Mouse (Mus musculus) left cerebral cortex, adult 11 months (tissue): ENCODE results near the gene F11r.
"Not testable (repeated sequence)": the region's sequence is repeated elsewhere in the genome, so short reads cannot be mapped to it uniquely, and the experiment has no call there.

Experiments
- DNase-seq: peaks from one replicate; pipeline ENCODE4 v3.0.0; 2022; ENCODE audit warnings: low spot score

Gene F11r

DNA sequence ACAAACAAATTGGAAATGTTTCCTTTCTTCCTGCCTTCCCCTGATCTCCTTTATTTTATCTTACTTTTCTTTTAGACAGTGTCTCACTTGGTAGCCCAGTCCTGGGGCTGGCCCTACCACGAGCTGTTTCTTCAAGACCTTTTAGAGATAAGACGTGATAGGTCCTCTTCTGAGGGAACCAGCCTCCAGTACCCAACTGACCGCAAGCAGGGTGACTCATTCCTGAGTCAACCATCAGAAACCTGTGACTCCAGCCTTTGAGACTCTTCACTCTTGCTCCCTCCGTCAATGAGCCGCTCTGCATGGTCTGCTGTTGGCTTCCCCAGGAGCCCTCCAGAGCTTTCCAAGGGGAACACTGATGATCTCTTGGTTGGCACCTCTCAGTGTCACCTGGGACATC, 33.6 kb downstream of the F11r start:
- no peak for DNase-seq

DNA sequence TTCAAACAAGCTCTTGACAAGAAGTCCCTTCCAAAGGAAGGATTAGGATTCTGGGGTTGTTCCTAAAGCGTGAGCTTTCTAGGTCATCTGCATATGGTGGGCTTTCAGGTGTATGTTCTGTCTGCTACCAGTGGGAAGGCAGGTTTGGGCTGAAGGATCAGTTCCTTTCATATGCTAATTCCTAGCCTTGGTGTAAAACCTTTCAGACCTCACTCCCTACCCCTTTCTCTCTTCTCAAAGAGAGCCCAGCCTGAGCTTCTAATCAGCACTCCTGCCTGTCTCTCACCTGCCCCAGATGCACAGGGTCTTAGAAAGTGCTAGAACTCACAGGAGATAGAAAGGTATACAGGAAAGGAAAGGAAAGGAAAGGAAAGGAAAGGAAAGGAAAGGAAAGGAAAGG, 34.1 kb downstream of the F11r start:
- no peak for DNase-seq

DNA sequence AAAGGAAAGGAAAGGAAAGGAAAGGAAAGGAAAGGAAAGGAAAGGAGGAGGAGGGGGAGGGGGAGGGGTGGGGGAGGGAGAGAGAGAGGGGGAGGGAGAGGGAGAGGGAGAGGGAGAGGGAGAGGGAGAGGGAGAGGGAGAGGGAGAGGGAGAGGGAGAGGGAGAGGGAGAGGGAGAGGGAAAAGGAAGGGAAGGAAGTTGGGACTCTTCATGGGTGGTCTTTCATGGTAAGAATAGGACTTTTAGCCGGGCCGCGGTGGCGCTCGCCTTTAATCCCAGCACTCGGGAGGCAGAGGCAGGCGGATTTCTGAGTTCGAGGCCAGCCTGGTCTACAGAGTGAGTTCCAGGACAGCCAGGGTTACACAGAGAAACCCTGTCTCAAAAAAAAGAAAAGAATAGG, 34.6 kb downstream of the F11r start:
- not testable (repeated sequence) for DNase-seq

DNA sequence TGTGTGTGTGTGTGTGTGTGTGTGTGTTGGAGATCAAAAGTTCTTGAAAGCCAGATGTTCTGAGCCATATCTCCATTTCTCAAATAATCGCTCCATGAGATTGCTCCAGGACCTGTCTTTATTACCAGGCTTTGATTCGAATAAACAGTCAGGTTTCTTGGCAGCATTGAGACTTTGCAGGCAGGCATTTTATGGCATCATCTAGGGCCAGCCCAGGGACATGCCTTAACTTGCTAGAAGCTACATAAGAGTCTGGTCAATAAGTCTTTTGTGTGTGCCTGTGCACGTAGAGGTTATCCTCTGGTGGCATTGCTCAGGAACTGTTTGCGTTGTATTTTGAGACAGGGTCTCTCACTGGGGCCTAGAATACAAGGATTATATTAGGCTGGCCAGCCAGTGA, 36.2 kb downstream of the F11r start:
- DNase-seq: no peak

GRCm38 (mm10) chr1:171473920-171474640, 36.7 kb downstream of the F11r start:
- DNase-seq: no peak

- DNase-seq: no peak
These were observed 39.8 kb downstream of the F11r start for GRCm38 (mm10) chr1:171477123-171477522.

DNA sequence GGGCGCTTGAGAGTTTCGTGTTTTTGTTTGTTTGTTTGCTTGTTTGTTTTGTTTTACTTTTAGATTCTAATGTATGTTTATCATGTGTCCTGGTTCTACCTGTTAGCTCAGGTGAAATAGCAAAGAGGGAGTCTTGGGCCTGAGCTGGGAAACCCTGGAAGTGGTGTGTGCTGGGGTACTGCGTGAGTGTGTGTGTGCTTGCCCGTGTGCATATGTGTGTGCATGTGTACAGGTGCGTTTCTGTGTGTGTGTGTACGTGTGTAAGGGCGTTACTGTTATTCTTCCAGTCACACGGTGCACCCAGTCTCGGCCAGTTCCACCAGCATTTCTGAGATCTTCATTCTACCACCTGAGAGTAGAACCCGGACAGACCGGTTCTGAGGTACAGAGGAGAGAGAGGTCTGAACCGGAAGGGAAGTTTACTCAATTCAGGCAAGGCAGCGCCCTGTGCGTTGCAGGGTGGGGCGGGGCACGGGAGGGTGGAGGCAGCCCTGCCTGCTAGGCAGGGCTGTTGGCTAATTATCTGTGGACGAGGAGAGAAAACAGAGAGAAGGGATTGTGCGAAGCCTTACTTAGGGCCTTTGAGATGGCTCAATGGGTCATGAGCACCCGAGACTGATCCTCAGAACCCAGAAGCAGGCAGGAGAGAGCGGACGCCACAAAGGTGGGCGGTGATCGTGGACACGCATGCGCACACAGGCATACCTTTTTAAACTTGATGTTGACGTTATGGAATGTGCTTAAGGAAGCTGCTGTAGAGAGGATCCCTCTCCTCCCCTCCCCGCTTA, 40.6 kb downstream of the F11r start:
- no peak for DNase-seq

- peak; percentile 39 for DNase-seq
These were observed 41.6 kb downstream of the F11r start for GRCm38 (mm10) chr1:171478968-171479367.

GRCm38 (mm10) chr1:171494241-171494640, 56.9 kb downstream of the F11r start:
- DNase-seq: no peak

GRCm38 (mm10) chr1:171495371-171495770, 58.0 kb downstream of the F11r start:
- DNase-seq: no peak

- no peak for DNase-seq
These were observed 62.5 kb downstream of the F11r start for GRCm38 (mm10) chr1:171499856-171500255.

DNA sequence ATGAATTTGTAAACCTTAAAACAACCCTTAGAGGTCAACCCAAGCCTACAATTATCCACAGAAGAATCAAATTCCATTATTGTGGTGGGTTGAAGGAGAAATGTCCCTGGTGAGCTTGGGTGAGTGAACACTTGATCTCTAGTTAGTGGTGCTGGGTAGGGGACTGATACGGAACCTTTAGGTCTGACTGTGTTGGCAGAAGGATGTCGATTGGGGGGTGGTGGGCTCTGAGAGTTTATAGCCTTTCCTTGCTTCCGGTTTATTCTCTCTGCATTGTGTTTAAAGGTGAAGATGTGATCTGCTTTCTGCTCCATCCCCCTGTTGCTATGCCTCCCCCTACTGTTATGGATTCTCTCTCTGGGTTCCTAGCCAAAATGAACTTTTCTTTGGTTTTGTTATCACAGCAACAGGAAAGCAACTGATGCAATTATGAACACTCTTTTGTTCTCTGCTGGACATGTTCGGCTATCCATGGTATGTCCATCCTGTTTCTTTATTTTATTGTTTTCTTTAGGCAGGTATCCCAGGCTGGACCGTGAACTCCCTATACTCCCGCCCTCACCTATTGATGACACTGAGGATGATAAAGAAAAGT, 63.8 kb downstream of the F11r start:
- DNase-seq: no peak

DNA sequence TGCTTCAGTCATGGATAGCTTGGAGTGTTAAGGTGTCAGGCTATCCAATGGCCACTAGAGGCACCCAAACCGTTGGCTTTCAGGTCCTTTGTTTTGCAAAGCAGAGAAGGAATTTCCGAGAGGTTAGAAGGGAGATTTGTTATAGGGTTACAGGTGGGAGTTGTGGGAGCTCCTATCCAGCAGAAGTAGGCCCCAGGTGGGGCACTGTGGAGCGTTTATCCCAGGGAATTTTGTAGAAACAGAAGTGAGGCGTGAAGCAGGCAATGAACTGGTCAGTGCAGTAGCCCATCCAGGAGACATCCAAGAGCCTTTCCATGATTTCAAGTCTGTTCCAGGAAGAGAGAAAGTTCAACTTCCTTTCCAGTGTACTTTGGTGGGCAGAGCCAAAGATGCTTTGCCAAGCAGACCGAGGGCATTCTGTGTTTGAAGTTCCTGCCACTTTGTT, 64.3 kb downstream of the F11r start:
- DNase-seq: no peak

- no peak for DNase-seq
These were observed 65.3 kb downstream of the F11r start for GRCm38 (mm10) chr1:171502388-171503249.

DNA sequence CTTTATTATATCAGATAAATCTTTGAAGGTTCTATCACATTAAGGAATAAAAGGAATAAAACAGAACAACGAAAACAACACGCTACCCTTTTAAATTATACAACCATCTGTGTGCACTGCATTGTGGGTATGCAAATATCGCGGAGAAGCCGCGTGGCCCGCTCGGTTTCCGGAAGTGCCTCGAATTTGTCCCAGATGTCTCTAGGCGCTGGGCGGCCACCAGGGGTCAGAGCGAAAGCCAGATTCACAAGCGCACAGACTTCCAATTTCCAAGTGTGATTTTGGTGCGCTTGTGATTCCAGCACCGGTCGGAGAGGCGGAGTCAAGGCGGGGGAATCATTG, 65.9 kb downstream of the F11r start, which contains the start of gene Alyref2:
Gene Alyref2, plus strand, starts transcription at position 229 of the 342 bp plus-strand sequence.
- DNase-seq: peak; percentile 94

DNA sequence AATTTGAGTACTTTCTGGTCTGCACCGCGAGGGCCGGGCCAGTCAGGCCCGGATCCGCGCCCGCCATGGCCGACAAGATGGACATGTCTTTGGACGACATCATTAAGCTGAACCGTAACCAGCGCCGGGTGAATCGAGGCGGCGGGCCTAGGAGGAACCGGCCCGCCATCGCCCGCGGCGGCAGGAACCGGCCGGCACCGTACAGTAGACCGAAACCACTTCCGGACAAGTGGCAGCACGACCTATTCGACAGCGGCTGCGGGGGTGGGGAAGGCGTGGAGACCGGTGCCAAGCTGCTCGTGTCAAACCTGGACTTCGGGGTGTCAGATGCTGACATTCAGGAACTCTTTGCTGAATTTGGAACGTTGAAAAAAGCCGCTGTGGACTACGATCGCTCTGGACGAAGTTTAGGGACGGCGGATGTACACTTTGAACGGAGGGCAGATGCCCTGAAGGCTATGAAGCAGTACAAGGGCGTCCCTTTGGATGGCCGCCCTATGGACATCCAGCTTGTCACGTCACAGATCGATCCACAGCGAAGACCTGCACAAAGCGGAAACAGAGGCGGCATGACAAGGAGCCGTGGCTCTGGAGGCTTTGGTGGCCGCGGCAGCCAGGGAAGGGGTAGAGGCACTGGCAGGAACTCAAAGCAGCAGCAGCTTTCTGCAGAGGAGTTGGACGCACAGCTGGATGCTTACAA, 66.4 kb downstream of the F11r start:
- peak; percentile 43 for DNase-seq

DNA sequence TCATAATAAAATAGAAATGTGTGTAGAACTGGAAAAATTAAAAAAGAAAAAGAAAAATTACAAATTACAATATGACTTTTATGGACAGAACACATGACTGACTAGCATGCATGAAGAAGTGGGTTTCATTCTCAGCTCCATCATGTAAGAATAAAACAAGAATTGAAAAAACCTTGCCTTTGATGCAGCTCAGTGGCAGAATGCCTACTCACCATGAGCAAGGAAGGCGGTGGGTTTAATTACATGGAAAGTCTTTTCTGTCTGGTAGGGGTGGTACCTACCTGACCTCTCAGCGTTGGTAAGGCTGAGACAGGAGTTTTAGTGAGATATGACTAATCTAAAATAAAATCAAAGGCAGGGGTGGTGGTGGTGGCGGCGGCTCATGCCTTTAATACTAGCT, 67.3 kb downstream of the F11r start:
- DNase-seq: no peak

DNA sequence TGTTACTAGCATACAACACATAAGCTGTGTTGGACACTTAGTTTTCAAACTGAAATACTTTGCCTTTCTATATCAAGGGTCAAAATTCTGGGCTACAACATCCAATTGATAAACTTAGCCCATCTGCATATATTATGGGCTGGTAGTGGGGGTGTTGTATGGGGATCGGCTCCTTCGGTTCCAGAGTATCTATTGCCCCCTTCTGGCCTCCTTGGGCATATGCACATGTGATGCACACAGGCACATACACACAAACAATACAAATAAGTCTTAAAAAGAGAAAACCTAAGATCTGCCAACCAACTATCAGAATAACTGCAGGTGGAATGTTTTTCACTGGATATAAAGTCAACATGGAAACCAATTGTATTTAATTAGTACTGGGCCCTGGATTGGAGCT, 75.9 kb downstream of the F11r start:
- DNase-seq: no peak

GRCm38 (mm10) chr1:171513760-171514159, 76.4 kb downstream of the F11r start:
- no peak for DNase-seq
